Mouse (Mus musculus) heart, embryonic 15.5 days (tissue): ENCODE results near the gene Gpr33. TPM values are rescaled to one million over a fixed set of nuclear protein-coding genes. Genes with fewer than 3 reads are reported as not detected.

Experiments used
- ATAC-seq: fragments of 200-750 bp; cut with Nextera tagmentation; replicated peaks from 2 replicates; pipeline ENCODE4 v1.8.0; 2017; ENCODE audit warnings: low read depth, moderate TSS enrichment; ENCODE audit not compliant: insufficient number of reproducible peaks, insufficient read depth, low FRiP score
- H3K27ac ChIP-seq: fragments of 300-500 bp; sonication (generic); 2 replicates; pipeline ENCODE4 v1.5.1; 2015; ENCODE audit warnings: mild to moderate bottlenecking, inconsistent platforms
- H3K27me3 ChIP-seq: fragments of 300-500 bp; sonication (generic); 2 replicates; pipeline ENCODE4 v1.6.1; 2015; ENCODE audit warnings: inconsistent platforms
- H3K36me3 ChIP-seq: fragments of 300-500 bp; sonication (generic); 2 replicates; pipeline ENCODE4 v1.6.1; 2015; ENCODE audit warnings: mild to moderate bottlenecking, inconsistent platforms
- H3K4me1 ChIP-seq: fragments of 300-500 bp; sonication (generic); replicated peaks from 2 replicates; pipeline ENCODE4 v1.6.1; 2015; ENCODE audit warnings: inconsistent platforms
- H3K4me2 ChIP-seq: fragments of 300-500 bp; sonication (generic); 2 replicates; pipeline ENCODE4 v1.6.1; 2015; ENCODE audit warnings: inconsistent platforms, mild to moderate bottlenecking, moderate library complexity
- H3K4me3 ChIP-seq: fragments of 300-500 bp; sonication (generic); 2 replicates; pipeline ENCODE4 v1.5.1; 2015; ENCODE audit warnings: mild to moderate bottlenecking, inconsistent platforms
- H3K9ac ChIP-seq: fragments of 300-500 bp; sonication (generic); 2 replicates; pipeline ENCODE4 v1.6.1; 2015; ENCODE audit warnings: mild to moderate bottlenecking, inconsistent platforms
- H3K9me3 ChIP-seq: fragments of 300-500 bp; sonication (generic); replicated peaks from 2 replicates; pipeline ENCODE4 v1.6.1; 2016; ENCODE audit warnings: inconsistent platforms
- WGBS: fragments of 180-500 bp; shearing (Covaris S2); methylation state at CpG from one replicate; pipeline ENCODE4 v1.1.7; 2015; ENCODE audit warnings: mixed read lengths; 5-methylcytosine and 5-hydroxymethylcytosine counted together
- polyA plus RNA-seq: library from polyadenylated mRNA; unstranded; fragments of >200 nt; fragmentation: Nextera tagmentation; extraction: Ambion mirVana; gene quantifications from 2 replicates; pipeline ENCODE4 v1.2.1, GENCODE M21; 2015

Gene Gpr33
- polyA plus RNA-seq, 1 experiment from 2014 or later, result not detected

DNA sequence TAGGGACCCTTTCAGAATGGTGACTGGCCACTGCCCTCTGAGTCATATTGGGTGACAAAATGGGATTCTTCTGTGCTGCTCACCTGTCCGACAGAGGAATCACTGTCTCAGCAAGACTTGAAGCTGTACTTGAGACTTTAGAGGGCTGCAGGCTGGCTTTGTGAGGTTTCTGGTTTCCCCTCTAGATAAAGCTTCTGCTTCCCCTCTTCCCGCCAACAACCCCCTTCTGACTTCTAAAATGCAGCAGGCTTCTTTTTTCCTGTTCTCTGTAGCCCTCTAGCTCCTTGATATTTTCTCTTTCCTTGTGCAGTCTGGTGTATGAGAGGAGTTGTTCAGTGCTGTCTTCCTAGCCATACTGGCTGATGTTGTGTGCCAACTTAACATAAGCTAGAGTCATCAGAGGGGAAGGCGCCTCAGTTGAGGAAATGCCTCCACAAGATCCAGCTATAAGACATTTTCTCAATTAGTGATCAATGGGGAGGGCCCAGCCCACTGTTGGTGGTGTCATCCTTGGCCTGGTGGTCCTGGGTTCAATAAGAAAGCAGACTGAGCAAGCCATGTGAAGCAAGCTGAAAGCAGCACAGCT, 42.6 kb downstream of the Gpr33 start:
- WGBS, result 87% methylated on average over 3 of the region's 3 CpGs
- no peak overlapping the region for H3K9ac ChIP-seq
- no peak for ATAC-seq
- no peak overlapping the region for H3K4me2 ChIP-seq
- no peak overlapping the region for H3K27ac ChIP-seq
- peaks cover 10% of the 10 kb centered on the region; the same call in 1 of the 2 replicates for H3K4me1 ChIP-seq
- no peak overlapping the region for H3K4me3 ChIP-seq
- no peaks in the 10 kb centered on the region; the same call in 1 of the 2 replicates for H3K36me3 ChIP-seq
- no peaks in the 10 kb centered on the region for H3K27me3 ChIP-seq
- H3K9me3 ChIP-seq, result no peaks in the 10 kb centered on the region

GRCm38 (mm10) chr12:51983625-51984024, 44.2 kb downstream of the Gpr33 start:
- H3K4me2 ChIP-seq, result no peak overlapping the region
- no peaks in the 10 kb centered on the region; the same call in 1 of the 2 replicates for H3K36me3 ChIP-seq
- WGBS, result 96% methylated on average over 1 of the region's 1 CpGs
- no peak overlapping the region for H3K27ac ChIP-seq
- H3K27me3 ChIP-seq, result no peaks in the 10 kb centered on the region
- H3K4me1 ChIP-seq, result peaks cover 10% of the 10 kb centered on the region; the same call in 1 of the 2 replicates
- no peak for ATAC-seq
- H3K4me3 ChIP-seq, result no peak overlapping the region
- no peak overlapping the region for H3K9ac ChIP-seq
- no peaks in the 10 kb centered on the region for H3K9me3 ChIP-seq

DNA sequence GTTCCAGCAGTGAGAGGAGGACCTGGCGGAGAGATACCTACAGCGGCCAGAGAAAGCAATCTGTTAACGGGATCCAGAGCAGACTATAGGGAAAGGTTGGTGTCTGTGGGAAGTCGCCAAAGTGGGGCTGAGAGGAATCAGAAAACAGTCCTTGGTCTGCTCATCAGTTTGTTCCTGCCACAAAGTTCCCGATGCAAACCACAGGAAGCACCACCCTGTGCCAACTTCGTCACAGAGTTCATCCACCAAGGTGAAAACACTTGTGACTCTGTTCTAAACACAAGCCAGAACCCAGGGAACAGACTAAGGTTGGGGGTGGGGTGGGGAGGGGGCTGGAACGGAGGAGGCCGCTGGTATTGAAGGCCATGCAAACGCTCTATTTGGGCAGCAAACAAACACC, 51.3 kb downstream of the Gpr33 start:
- H3K4me3 ChIP-seq, result no peak overlapping the region
- no peaks in the 10 kb centered on the region for H3K4me1 ChIP-seq
- 62% methylated on average over 9 of the region's 9 CpGs for WGBS
- no peak overlapping the region for H3K27ac ChIP-seq
- H3K27me3 ChIP-seq, result no peaks in the 10 kb centered on the region
- no peaks in the 10 kb centered on the region for H3K9me3 ChIP-seq
- H3K9ac ChIP-seq, result no peak overlapping the region
- H3K4me2 ChIP-seq, result no peak overlapping the region
- H3K36me3 ChIP-seq, result no peaks in the 10 kb centered on the region
- no peak for ATAC-seq

DNA sequence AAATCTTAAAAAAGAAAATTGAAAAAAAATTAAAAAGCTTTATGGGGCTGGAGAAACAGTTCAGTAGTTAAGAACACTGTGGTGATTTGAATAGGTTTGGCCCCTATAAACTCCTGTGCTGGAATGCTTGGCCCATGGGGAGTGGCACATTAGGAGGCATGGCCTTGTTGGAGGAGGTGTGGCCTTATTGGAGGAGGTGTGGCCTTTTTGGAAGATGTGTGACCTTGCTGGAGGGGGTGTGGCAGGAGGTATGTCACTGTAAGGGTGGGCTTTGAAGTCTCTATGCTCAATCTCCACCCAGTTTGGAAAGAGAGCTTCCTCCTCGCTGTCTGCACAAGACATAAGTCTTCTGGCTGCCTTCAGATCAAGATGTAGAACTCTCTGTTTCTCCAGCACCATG, 53.5 kb downstream of the Gpr33 start:
- Histone ChIP-seq H3K27me3 (no peaks in the 10 kb centered on the region), H3K9ac (no peak overlapping the region), H3K9me3 (no peaks in the 10 kb centered on the region), H3K4me2 (no peak overlapping the region), H3K4me3 (no peak overlapping the region), H3K36me3 (no peaks in the 10 kb centered on the region), H3K27ac (no peak overlapping the region), H3K4me1 (peaks cover 7% of the 10 kb centered on the region)
- no peak for ATAC-seq
- WGBS, result 96% methylated on average over 1 of the region's 1 CpGs

Other genes starting within 250 kb of the Gpr33 start
- gene Hectd1, start 198.5 kb downstream of the Gpr33 start, polyA plus RNA-seq, result 30.8 and 32.4 TPM in 2 replicates
- 6.2 and 8.5 TPM in 2 replicates for gene Heatr5a, start 56.7 kb downstream of the Gpr33 start, polyA plus RNA-seq
- gene Dtd2, start 21.6 kb downstream of the Gpr33 start, polyA plus RNA-seq, result 14.2 and 15.3 TPM in 2 replicates
- gene Nubpl, start 69.7 kb upstream of the Gpr33 start, polyA plus RNA-seq, result 9.0 and 10.9 TPM in 2 replicates